Mouse (Mus musculus): ENCODE results near the gene Rp2.

The Rp2 gene

GRCm38 (mm10) chrX:20425140-20425838, 61.0 kb downstream of the Rp2 start, which contains the start of gene Jade3:
TSS of gene Jade3 (plus strand) at chrX:20425688.
- DNase-seq (ENCODE audit: low spot score in 2 of 2): peak; percentile 77 to 80

DNA sequence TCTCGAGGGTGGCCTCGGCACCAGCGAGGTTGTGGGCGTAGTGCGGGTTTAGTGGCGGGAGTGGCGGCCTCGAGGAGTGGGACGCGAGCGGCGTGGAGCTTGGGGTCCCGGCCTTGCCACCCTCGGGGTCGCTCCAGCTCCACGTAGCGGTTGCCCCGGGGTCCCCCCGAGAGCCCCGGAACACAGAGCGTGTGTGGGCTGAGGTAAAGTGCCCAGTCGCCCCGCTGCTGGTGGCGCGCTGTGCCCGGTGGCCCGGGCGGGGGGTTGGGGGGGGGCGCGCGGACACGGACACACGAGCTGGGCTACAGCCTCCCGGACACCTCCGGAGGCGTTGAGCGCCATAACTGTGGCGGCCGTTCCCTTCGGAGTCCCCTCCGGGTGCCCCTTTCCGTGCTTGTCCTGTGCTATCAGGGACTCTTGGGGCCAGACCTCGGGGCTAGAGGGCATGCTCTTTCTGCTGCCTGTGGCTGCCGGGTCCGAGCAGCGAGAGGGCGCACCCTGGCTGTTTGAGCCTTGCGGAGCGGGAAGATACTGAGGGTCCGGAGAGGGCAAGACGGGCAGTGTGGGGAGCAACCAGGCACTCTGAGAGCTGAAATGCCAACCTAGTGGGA, 61.7 kb downstream of the Rp2 start:
- DNase-seq (ENCODE audit: low spot score in 2 of 2): peak; percentile 26 to 27

Measured in spleen, postnatal 36 days (tissue).